Mouse (Mus musculus) stomach, embryonic 14.5 days (tissue): ENCODE data around the gene Parl. TPM values are rescaled to one million over a fixed set of nuclear protein-coding genes. Genes with fewer than 3 reads are reported as not detected.

Source experiments
- ATAC-seq: fragments of 200-750 bp; cut with Nextera tagmentation; 2 replicates; pipeline ENCODE4 v1.8.0; 2017; ENCODE audit warnings: low read depth, moderate TSS enrichment; ENCODE audit not compliant: insufficient number of reproducible peaks, insufficient read depth, low FRiP score
- H3K27ac ChIP-seq: fragments of 300-500 bp; sonication (generic); 2 replicates; pipeline ENCODE4 v1.5.1; 2014; ENCODE audit warnings: mild to moderate bottlenecking, low read length, moderate library complexity, mixed read lengths
- H3K27me3 ChIP-seq: fragments of 300-500 bp; sonication (generic); 2 replicates; pipeline ENCODE4 v1.6.1; 2014; ENCODE audit warnings: low read length, control low read depth, mixed read lengths; ENCODE audit not compliant: control insufficient read depth, insufficient read depth
- H3K36me3 ChIP-seq: fragments of 300-500 bp; sonication (generic); 2 replicates; pipeline ENCODE4 v1.6.1; 2014; ENCODE audit warnings: mild to moderate bottlenecking, control low read depth, low read length, moderate library complexity, mixed read lengths; ENCODE audit not compliant: control insufficient read depth, insufficient read depth
- H3K4me1 ChIP-seq: fragments of 300-500 bp; sonication (generic); 2 replicates; pipeline ENCODE4 v1.6.1; 2014; ENCODE audit warnings: low read length, control low read depth, mixed read lengths; ENCODE audit not compliant: control insufficient read depth, insufficient read depth
- H3K4me2 ChIP-seq: fragments of 300-500 bp; sonication (generic); replicated peaks from 2 replicates; pipeline ENCODE4 v1.6.1; 2014; ENCODE audit warnings: low read depth, low read length, control low read depth
- H3K4me3 ChIP-seq: fragments of 300-500 bp; sonication (generic); 2 replicates; pipeline ENCODE4 v1.5.1; 2014; ENCODE audit warnings: low read depth, low read length, control low read depth
- H3K9ac ChIP-seq: fragments of 300-500 bp; sonication (generic); replicated peaks from 2 replicates; pipeline ENCODE4 v1.6.1; 2014; ENCODE audit warnings: low read depth, mild to moderate bottlenecking, control low read depth, low read length, moderate library complexity, mixed read lengths
- H3K9me3 ChIP-seq: fragments of 300-500 bp; sonication (generic); 2 replicates; pipeline ENCODE4 v1.6.1; 2016; ENCODE audit warnings: low read depth, low read length, control low read depth; ENCODE audit not compliant: control insufficient read depth
- WGBS: fragments of 180-500 bp; shearing (Covaris S2); extraction: QIAGEN DNeasy Blood & Tissue Kit; methylation state at CpG from one replicate; pipeline ENCODE4 v1.1.7; 2014; 5-methylcytosine and 5-hydroxymethylcytosine counted together
- polyA plus RNA-seq: library from polyadenylated mRNA; unstranded; fragments of >200 nt; fragmentation: Nextera tagmentation; extraction: Ambion mirVana; gene quantifications from 2 replicates; pipeline ENCODE4 v1.2.1, GENCODE M21; 2014

Parl gene
- polyA plus RNA-seq, 1 experiment from 2014 or later, result 76.3 TPM

- 85% methylated on average over 6 of the region's 6 CpGs for WGBS
- H3K36me3 ChIP-seq, result no peaks in the 10 kb centered on the region
- no peak overlapping the region for H3K9ac ChIP-seq
- H3K4me2 ChIP-seq, result no peak overlapping the region
- H3K4me1 ChIP-seq, result no peaks in the 10 kb centered on the region
- ATAC-seq, result no peak
- no peak overlapping the region for H3K27ac ChIP-seq
- H3K4me3 ChIP-seq, result no peak overlapping the region
- H3K27me3 ChIP-seq, result no peaks in the 10 kb centered on the region
- H3K9me3 ChIP-seq, result no peaks in the 10 kb centered on the region
These were observed 14.6 kb upstream of the Parl start for GRCm38 (mm10) chr16:20316770-20317169.

- no peak overlapping the region for H3K9ac ChIP-seq
- no peaks in the 10 kb centered on the region for H3K4me1 ChIP-seq
- no peaks in the 10 kb centered on the region for H3K27me3 ChIP-seq
- no peak overlapping the region for H3K4me3 ChIP-seq
- H3K27ac ChIP-seq, result no peak overlapping the region
- WGBS, result 84% methylated on average over 4 of the region's 4 CpGs
- H3K4me2 ChIP-seq, result no peak overlapping the region
- no peaks in the 10 kb centered on the region for H3K36me3 ChIP-seq
- ATAC-seq, result no peak
- no peaks in the 10 kb centered on the region for H3K9me3 ChIP-seq
These were observed 13.1 kb upstream of the Parl start for GRCm38 (mm10) chr16:20315266-20315665.

DNA sequence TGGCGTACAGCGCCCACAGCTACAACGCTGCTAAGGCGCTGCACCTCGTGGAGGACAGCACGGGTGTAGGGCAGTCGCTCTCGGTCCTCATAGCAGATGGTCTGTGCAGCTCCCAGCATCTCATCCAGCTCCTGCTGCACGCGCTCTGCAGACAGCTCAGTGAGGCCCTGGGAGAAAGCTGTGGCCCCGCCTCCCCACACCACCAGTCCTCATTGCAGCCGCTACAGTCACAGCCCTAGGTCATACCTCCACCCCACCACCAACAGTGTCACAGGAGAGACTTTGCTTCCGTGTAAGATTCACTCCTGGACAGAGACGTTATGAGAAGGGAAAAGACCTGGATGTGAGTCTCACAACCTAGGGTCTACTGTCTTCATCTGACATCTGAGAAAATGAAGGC, 10.1 kb upstream of the Parl start:
- no peaks in the 10 kb centered on the region for H3K4me1 ChIP-seq
- no peak overlapping the region for H3K4me2 ChIP-seq
- H3K9me3 ChIP-seq, result no peaks in the 10 kb centered on the region
- no peak overlapping the region for H3K27ac ChIP-seq
- 61% methylated on average over 14 of the region's 14 CpGs for WGBS
- no peak for ATAC-seq
- H3K36me3 ChIP-seq, result no peaks in the 10 kb centered on the region
- no peaks in the 10 kb centered on the region for H3K27me3 ChIP-seq
- no peak overlapping the region for H3K9ac ChIP-seq
- H3K4me3 ChIP-seq, result no peak overlapping the region

DNA sequence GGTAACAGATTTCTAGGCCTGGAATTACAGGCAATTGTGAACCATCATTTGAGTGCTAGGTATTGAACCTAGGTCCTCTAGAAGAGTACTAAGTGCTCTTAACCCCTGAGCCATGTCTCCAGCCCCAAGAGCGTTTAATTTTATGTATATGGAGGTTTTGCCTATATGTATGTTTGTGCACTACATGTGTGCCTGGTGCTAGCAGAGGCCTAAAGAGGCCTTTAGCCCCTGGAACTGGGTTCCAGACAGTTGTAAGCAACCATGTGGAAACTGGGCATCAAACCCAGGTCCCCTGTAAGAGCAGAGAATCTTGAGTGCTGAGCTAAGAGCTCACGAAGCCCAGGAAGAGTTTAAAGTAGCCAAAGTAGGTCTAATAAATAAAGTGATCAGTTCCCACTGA, 2.1 kb downstream of the Parl start:
- 90% methylated on average over 2 of the region's 2 CpGs for WGBS
- no peaks in the 10 kb centered on the region for H3K27me3 ChIP-seq
- ATAC-seq, result no peak
- H3K27ac ChIP-seq, result no peak overlapping the region
- no peak overlapping the region for H3K9ac ChIP-seq
- no peak overlapping the region for H3K4me2 ChIP-seq
- H3K36me3 ChIP-seq, result peaks cover 15% of the 10 kb centered on the region
- H3K9me3 ChIP-seq, result no peaks in the 10 kb centered on the region
- H3K4me3 ChIP-seq, result no peak overlapping the region
- peaks cover 8% of the 10 kb centered on the region; the same call in 1 of the 2 replicates for H3K4me1 ChIP-seq

DNA sequence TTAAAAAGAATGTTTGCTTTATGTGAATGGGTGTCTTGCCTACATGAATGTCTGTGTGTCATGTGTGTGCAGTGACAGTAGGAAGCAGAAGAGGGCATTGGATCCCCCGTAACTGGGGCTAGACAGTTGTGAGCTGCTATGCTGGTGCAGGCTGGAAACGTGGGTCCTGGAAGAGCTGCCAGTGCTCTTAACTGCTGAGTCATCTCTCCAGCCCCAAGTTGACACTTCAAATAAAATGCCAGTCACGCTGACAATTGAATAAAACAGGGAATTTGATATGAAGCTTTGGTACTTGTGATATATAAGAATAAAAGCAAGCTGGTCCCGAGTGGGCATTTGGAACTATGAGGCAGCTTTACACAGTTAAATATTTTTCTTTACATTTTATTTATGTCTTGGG, 21.9 kb downstream of the Parl start:
- Histone ChIP-seq H3K9me3 (no peaks in the 10 kb centered on the region), H3K4me1 (no peaks in the 10 kb centered on the region), H3K4me3 (no peak overlapping the region), H3K9ac (no peak overlapping the region), H3K36me3 (peaks cover 41% of the 10 kb centered on the region), H3K27me3 (no peaks in the 10 kb centered on the region), H3K27ac (no peak overlapping the region), H3K4me2 (no peak overlapping the region)
- ATAC-seq, result no peak
- 82% methylated on average over 4 of the region's 4 CpGs for WGBS

- WGBS, result 81% methylated on average over 5 of the region's 5 CpGs
- H3K36me3 ChIP-seq, result peaks cover 34% of the 10 kb centered on the region
These were observed 22.8 kb downstream of the Parl start for GRCm38 (mm10) chr16:20279395-20279794.

GRCm38 (mm10) chr16:20272994-20273393, 29.2 kb downstream of the Parl start:
- Histone ChIP-seq H3K27me3 (no peaks in the 10 kb centered on the region), H3K9ac (no peak overlapping the region), H3K9me3 (no peaks in the 10 kb centered on the region), H3K4me1 (no peaks in the 10 kb centered on the region), H3K27ac (no peak overlapping the region), H3K4me3 (no peak overlapping the region), H3K4me2 (no peak overlapping the region), H3K36me3 (no peaks in the 10 kb centered on the region)
- ATAC-seq, result no peak
- WGBS, result 16% methylated on average over 3 of the region's 3 CpGs

More at GRCm38 (mm10) chr16:20279395-20279794, 22.8 kb downstream of the Parl start:
- no peaks in the 10 kb centered on the region for H3K4me1 ChIP-seq
- no peaks in the 10 kb centered on the region for H3K27me3 ChIP-seq
- no peaks in the 10 kb centered on the region for H3K9me3 ChIP-seq
- ATAC-seq, result no peak
- H3K4me2 ChIP-seq, result no peak overlapping the region
- H3K27ac ChIP-seq, result no peak overlapping the region
- H3K4me3 ChIP-seq, result no peak overlapping the region
- no peak overlapping the region for H3K9ac ChIP-seq

GRCm38 (mm10) chr16:20271339-20271738, 30.8 kb downstream of the Parl start:
- no peaks in the 10 kb centered on the region for H3K9me3 ChIP-seq
- WGBS, result 74% methylated on average over 4 of the region's 4 CpGs

GRCm38 (mm10) chr16:20265089-20265488, 37.1 kb downstream of the Parl start:
- Histone ChIP-seq H3K9me3 (no peaks in the 10 kb centered on the region), H3K27ac (no peak overlapping the region), H3K27me3 (no peaks in the 10 kb centered on the region), H3K36me3 (no peaks in the 10 kb centered on the region), H3K4me2 (no peak overlapping the region), H3K4me1 (no peaks in the 10 kb centered on the region), H3K4me3 (no peak overlapping the region), H3K9ac (no peak overlapping the region)
- ATAC-seq, result no peak
- WGBS, result 80% methylated on average over 7 of the region's 7 CpGs

More at GRCm38 (mm10) chr16:20271339-20271738, 30.8 kb downstream of the Parl start:
- H3K36me3 ChIP-seq, result no peaks in the 10 kb centered on the region
- H3K4me3 ChIP-seq, result no peak overlapping the region
- H3K27me3 ChIP-seq, result no peaks in the 10 kb centered on the region
- no peak overlapping the region for H3K9ac ChIP-seq
- no peak overlapping the region for H3K4me2 ChIP-seq
- no peak overlapping the region for H3K27ac ChIP-seq
- no peaks in the 10 kb centered on the region for H3K4me1 ChIP-seq
- ATAC-seq, result no peak
